Mouse (Mus musculus) CH12.LX (cell line): Measurements from ENCODE around the gene Ergic3. TPM values are rescaled to one million over a fixed set of nuclear protein-coding genes. Genes with fewer than 3 reads are reported as not detected.
A peak's percentile ranks its signal among the peaks of the same experiment; 100 is the strongest.

Experiments
- DNase-seq: peaks from one replicate; pipeline ENCODE4 v3.0.0-alpha.2; 2013; ENCODE audit errors: extremely low read depth
- H3K27ac ChIP-seq: 2 replicates; pipeline ENCODE4 v1.5.1; 2012; ENCODE audit warnings: low read depth, mild to moderate bottlenecking, control low read depth, moderate library complexity; ENCODE audit not compliant: insufficient read depth
- H3K27me3 ChIP-seq: replicated peaks from 2 replicates; pipeline ENCODE3; 2012; ENCODE audit warnings: inconsistent platforms
- H3K36me3 ChIP-seq, 2 experiments: replicated peaks in 1 of 2; 2 replicates each; pipeline versions ENCODE3 to v1.6.1; 2012; ENCODE audit warnings: inconsistent platforms in 1 of 2, low read length in 1 of 2, mild to moderate bottlenecking in 1 of 2, mixed read lengths in 1 of 2, moderate library complexity in 1 of 2; ENCODE audit not compliant: control insufficient read depth in 1 of 2, insufficient read depth in 1 of 2
- H3K4me1 ChIP-seq, 2 experiments: 2 replicates each; pipeline ENCODE4 v1.6.1; 2012; ENCODE audit warnings: inconsistent platforms in 1 of 2, moderate library complexity in 1 of 2; ENCODE audit not compliant: insufficient read depth in 2 of 2, control insufficient read depth in 1 of 2
- H3K4me2 ChIP-seq: 2 replicates; pipeline ENCODE4 v1.6.1; 2012; ENCODE audit warnings: low read depth, mild to moderate bottlenecking, control low read depth; ENCODE audit not compliant: poor library complexity, insufficient read depth, severe bottlenecking
- H3K4me3 ChIP-seq, 3 experiments: fragments of 150-350 bp in 1 of 3; sonication (generic) in 1 of 3; replicated peaks in 1 of 3; 2 replicates each; pipeline versions ENCODE3 to v1.5.1; 2011 to 2012; ENCODE audit warnings: low read depth in 2 of 3, low read length in 2 of 3, mild to moderate bottlenecking in 2 of 3, moderate library complexity in 2 of 3, control low read depth in 1 of 3, improper control_type of control experiment in 1 of 3, inconsistent platforms in 1 of 3, mixed read lengths in 1 of 3; ENCODE audit not compliant: poor library complexity in 1 of 3
- H3K79me2 ChIP-seq: replicated peaks from 2 replicates; pipeline ENCODE4 v1.6.1; 2012; ENCODE audit warnings: mild to moderate bottlenecking, moderate library complexity; ENCODE audit not compliant: control insufficient read depth, poor library complexity, insufficient read depth, severe bottlenecking; ENCODE audit errors: extremely low read depth
- H3K9ac ChIP-seq: 2 replicates; pipeline ENCODE4 v1.6.1; 2012; ENCODE audit warnings: low read depth, mild to moderate bottlenecking, control low read depth, moderate library complexity; ENCODE audit not compliant: insufficient read depth
- H3K9me3 ChIP-seq: replicated peaks from 2 replicates; pipeline ENCODE3; 2012; ENCODE audit warnings: low read length, inconsistent platforms, mixed read lengths
- BHLHE40 ChIP-seq: IDR thresholded peaks from 2 replicates; pipeline ENCODE4 v1.6.1; 2011; ENCODE audit warnings: mild to moderate bottlenecking, low read depth, low read length, improper control_type of control experiment
- CHD1 ChIP-seq: IDR thresholded peaks from 2 replicates; pipeline ENCODE4 v1.6.1; 2012; ENCODE audit warnings: low read depth, low read length, improper control_type of control experiment, inconsistent platforms
- CHD2 ChIP-seq: IDR thresholded peaks from 2 replicates; pipeline ENCODE4 v1.6.1; 2011; ENCODE audit warnings: low read length, improper control_type of control experiment
- CTCF ChIP-seq, 2 experiments: IDR thresholded peaks in 1 of 2; conservative IDR thresholded peaks in 1 of 2; 2 replicates each; pipeline ENCODE4 v1.5.1; 2011 to 2012; ENCODE audit warnings: low read depth in 2 of 2, low read length in 2 of 2, improper control_type of control experiment in 1 of 2, inconsistent platforms in 1 of 2, mild to moderate bottlenecking in 1 of 2, moderate library complexity in 1 of 2
- ELF1 ChIP-seq: IDR thresholded peaks from 2 replicates; pipeline ENCODE4 v1.6.1; 2014; ENCODE audit warnings: low read depth, mild to moderate bottlenecking, inconsistent platforms, low read length, improper control_type of control experiment
- EP300 ChIP-seq: IDR thresholded peaks from 2 replicates; pipeline ENCODE4 v1.6.1; 2011; ENCODE audit warnings: low read length, improper control_type of control experiment
- ETS1 ChIP-seq: conservative IDR thresholded peaks from 2 replicates; pipeline ENCODE4 v1.6.1; 2012; ENCODE audit warnings: low read depth, mild to moderate bottlenecking, inconsistent platforms, low read length, improper control_type of control experiment, moderate library complexity
- GABPA ChIP-seq: IDR thresholded peaks from 2 replicates; pipeline ENCODE4 v1.6.1; 2012; ENCODE audit warnings: low read depth, low read length, improper control_type of control experiment, inconsistent platforms; ENCODE audit not compliant: insufficient replicate concordance
- HCFC1 ChIP-seq: IDR thresholded peaks from 2 replicates; pipeline ENCODE4 v1.6.1; 2012; ENCODE audit warnings: low read depth, mild to moderate bottlenecking, inconsistent platforms, low read length, improper control_type of control experiment
- IRF4 ChIP-seq: IDR thresholded peaks from 2 replicates; pipeline ENCODE4 v1.6.1; 2014; ENCODE audit warnings: low read depth, mild to moderate bottlenecking, inconsistent platforms, low read length, improper control_type of control experiment
- JUN ChIP-seq: IDR thresholded peaks from 2 replicates; pipeline ENCODE4 v1.6.1; 2011; ENCODE audit warnings: low read depth, mild to moderate bottlenecking, low read length, improper control_type of control experiment, moderate library complexity; ENCODE audit not compliant: insufficient read depth
- JUND ChIP-seq: conservative IDR thresholded peaks from 2 replicates; pipeline ENCODE4 v1.6.1; 2011; ENCODE audit warnings: low read depth, low read length, improper control_type of control experiment
- KAT2A ChIP-seq: IDR thresholded peaks from 2 replicates; pipeline ENCODE4 v1.6.1; 2012; ENCODE audit warnings: low read length, improper control_type of control experiment, inconsistent platforms; ENCODE audit not compliant: insufficient replicate concordance
- MAX ChIP-seq: IDR thresholded peaks from 2 replicates; pipeline ENCODE4 v1.6.1; 2011; ENCODE audit warnings: low read length, improper control_type of control experiment
- MAZ ChIP-seq: IDR thresholded peaks from 2 replicates; pipeline ENCODE4 v1.6.1; 2012; ENCODE audit warnings: low read depth, mild to moderate bottlenecking, inconsistent platforms, low read length, improper control_type of control experiment, moderate library complexity
- MEF2A ChIP-seq: IDR thresholded peaks from 2 replicates; pipeline ENCODE4 v1.6.1; 2014; ENCODE audit warnings: low read depth, mild to moderate bottlenecking, inconsistent platforms, low read length, improper control_type of control experiment, borderline replicate concordance
- MXI1 ChIP-seq: IDR thresholded peaks from 2 replicates; pipeline ENCODE4 v1.6.1; 2011; ENCODE audit warnings: mild to moderate bottlenecking, low read depth, low read length, improper control_type of control experiment
- MYC ChIP-seq: IDR thresholded peaks from 2 replicates; pipeline ENCODE4 v1.6.1; 2011; ENCODE audit warnings: low read depth, mild to moderate bottlenecking, improper control_type of control experiment, low read length
- NELFE ChIP-seq: IDR thresholded peaks from 2 replicates; pipeline ENCODE4 v1.6.1; 2011; ENCODE audit warnings: low read depth, low read length, improper control_type of control experiment
- POLR2A ChIP-seq: IDR thresholded peaks from 2 replicates; pipeline ENCODE4 v1.6.1; 2011; ENCODE audit warnings: low read depth, mild to moderate bottlenecking, improper control_type of control experiment, low read length
- POLR2AphosphoS2 ChIP-seq: IDR thresholded peaks from 2 replicates; pipeline ENCODE4 v1.6.1; 2011; ENCODE audit warnings: low read depth, low read length, improper control_type of control experiment
- SIN3A ChIP-seq: IDR thresholded peaks from 2 replicates; pipeline ENCODE4 v1.6.1; 2012; ENCODE audit warnings: low read length, improper control_type of control experiment, inconsistent platforms
- SMC3 ChIP-seq: IDR thresholded peaks from 2 replicates; pipeline ENCODE4 v1.6.1; 2011; ENCODE audit warnings: low read depth, low read length, improper control_type of control experiment
- TBP ChIP-seq: conservative IDR thresholded peaks from 2 replicates; pipeline ENCODE4 v1.6.1; 2011; ENCODE audit warnings: low read depth, low read length, improper control_type of control experiment
- TCF12 ChIP-seq: IDR thresholded peaks from 2 replicates; pipeline ENCODE4 v1.6.1; 2014; ENCODE audit warnings: low read depth, mild to moderate bottlenecking, inconsistent platforms, low read length, improper control_type of control experiment
- ZC3H11A ChIP-seq: IDR thresholded peaks from 2 replicates; pipeline ENCODE4 v1.6.1; 2012; ENCODE audit warnings: low read depth, mild to moderate bottlenecking, inconsistent platforms, low read length, improper control_type of control experiment
- ZMIZ1 ChIP-seq: IDR thresholded peaks from 2 replicates; pipeline ENCODE4 v1.6.1; 2012; ENCODE audit warnings: low read depth, mild to moderate bottlenecking, inconsistent platforms, low read length, improper control_type of control experiment
- dilution Hi-C: fragments of 300-500 bp; cut with MboI; formaldehyde crosslinking; loops from 2 replicates; pipeline ENCODE4 v1.14.3; 2020; ENCODE audit warnings: low sequenced_read_pairs; ENCODE audit not compliant: extremely low pct_unique_long_range_greater_than_20kb, extremely low pct_ligation_motif_present
- in situ Hi-C: fragments of 300-500 bp; cut with MboI; formaldehyde crosslinking; loops from 3 replicates; pipeline ENCODE4 v1.14.3; 2019; ENCODE audit warnings: low sequenced_read_pairs, low pct_ligation_motif_present, low pct_unique_long_range_greater_than_20kb, mixed read lengths
- polyA plus RNA-seq: library from polyadenylated mRNA; unstranded; fragments of >175 nt; gene quantifications from 2 replicates; pipeline ENCODE4 v1.2.1, GENCODE M21; 2012; ENCODE audit warnings: low read depth; ENCODE audit not compliant: insufficient read length
- total RNA-seq, 2 experiments: library from RNA; depleted of rRNA; stranded (reverse); fragments of 300-350 nt in 1 of 2; fragments of >200 nt in 1 of 2; gene quantifications; 2 replicates each; pipeline ENCODE4 v1.2.3; 2012 to 2014

Gene Ergic3
- total and polyA plus RNA-seq, 3 experiments, result 53.0 to 146 (median 136) TPM

DNA sequence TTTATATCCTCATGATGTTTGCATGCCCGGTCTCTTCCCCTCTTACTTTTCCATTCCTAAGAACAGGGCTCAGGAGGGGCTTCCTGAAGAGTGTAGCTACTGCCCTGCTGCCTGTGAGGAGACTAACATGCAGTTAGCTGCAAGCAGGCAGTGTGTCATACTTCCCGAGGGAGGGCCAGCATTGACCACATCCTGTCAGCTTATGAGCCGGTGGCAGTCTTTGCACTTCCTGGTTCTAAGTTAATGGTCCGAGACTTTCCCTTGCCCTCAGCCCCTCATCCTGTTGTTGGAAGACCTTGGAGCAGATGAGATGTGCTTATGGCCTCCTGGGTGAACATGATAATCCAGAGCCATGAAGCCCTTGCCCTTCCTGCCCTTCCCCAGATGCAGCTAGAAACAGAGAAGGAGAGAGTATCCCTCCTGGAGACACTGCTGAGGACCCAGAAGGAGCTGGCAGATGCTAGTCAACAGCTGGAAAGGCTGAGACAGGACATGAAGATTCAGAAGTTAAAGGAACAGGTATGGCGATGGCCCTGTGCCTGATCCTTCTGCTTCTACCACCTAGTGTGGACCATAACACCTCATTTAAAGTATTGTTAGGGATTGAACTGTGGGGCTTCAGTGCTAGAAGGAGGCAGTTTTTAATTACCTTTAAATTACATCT lies 28.4 kb upstream of the Ergic3 start:
- DNase-seq, result peak; percentile 89
- TF ChIP-seq MAX, result peak; percentile 61; the same call in 1 of the 2 replicates
- TF ChIP-seq IRF4, result peak; percentile 49
- TF ChIP-seq ZC3H11A, result no peak
- peak; percentile 82; the same call in 1 of the 2 replicates for TF ChIP-seq ZMIZ1
- TF ChIP-seq KAT2A, result peak; percentile 63; the same call in 1 of the 2 replicates
- TF ChIP-seq CTCF (conservative IDR thresholded peaks at IDR 0.05 in 1 of 2, IDR thresholded peaks at IDR 0.05 in 1 of 2; ENCODE audit: low read depth in 2 of 2, low read length in 2 of 2), result no peak
- TF ChIP-seq POLR2A, result peak; percentile 82
- TF ChIP-seq MEF2A, result peak; percentile 76; the same call in 1 of the 2 replicates
- TF ChIP-seq CHD1, result no peak
- TF ChIP-seq CHD2, result peak; percentile 41; the same call in 1 of the 2 replicates
- peak; percentile 63; the same call in 1 of the 2 replicates for TF ChIP-seq MYC
- peak; percentile 87 for TF ChIP-seq MXI1
- peak; percentile 93 for TF ChIP-seq TCF12
- TF ChIP-seq HCFC1, result peak; percentile 71
- TF ChIP-seq SMC3, result no peak
- TF ChIP-seq MAZ, result no peak
- TF ChIP-seq JUND, result peak; percentile 48; the same call in 1 of the 2 replicates
- TF ChIP-seq JUN, result peak; percentile 59; the same call in 1 of the 2 replicates
- TF ChIP-seq GABPA, result no peak
- TF ChIP-seq ELF1, result peak; percentile 97
- TF ChIP-seq SIN3A, result peak; percentile 93; the same call in 1 of the 2 replicates
- peak; percentile 71; the same call in 1 of the 2 replicates for TF ChIP-seq EP300
- TF ChIP-seq POLR2AphosphoS2, result 0 out of 2 replicates have a peak, but pooled peaks have one; percentile 38
- TF ChIP-seq TBP, result peak; percentile 91
- TF ChIP-seq ETS1, result peak; percentile 59
- TF ChIP-seq NELFE, result peak; percentile 81
- TF ChIP-seq BHLHE40, result peak; percentile 16; the same call in 1 of the 2 replicates
- peaks cover 12% of the 10 kb centered on the region for H3K79me2 ChIP-seq
- H3K27ac ChIP-seq, result peak overlapping the region; percentile 55
- no peaks in the 10 kb centered on the region for H3K27me3 ChIP-seq
- H3K4me2 ChIP-seq, result peak overlapping the region; percentile 88
- no peaks in the 10 kb centered on the region for H3K9me3 ChIP-seq
- H3K4me3 ChIP-seq, result peak overlapping the region; percentile 48 to 72 (median 62)
- peaks cover 0 to 48% of the 10 kb centered on the region in 2 experiments; a peak in 2 of 4 replicates for H3K4me1 ChIP-seq
- peaks cover 43 to 61% of the 10 kb centered on the region in 2 experiments for H3K36me3 ChIP-seq
- in situ Hi-C loops, result loop anchor here (25.0 kb wide), 1 partner anchor 308 kb away; no protein-coding TSS in a partner anchor
- dilution Hi-C loops, result no loop called here
- peak overlapping the region; percentile 76 for H3K9ac ChIP-seq
